Mouse (Mus musculus): ENCODE data around the gene Dach1. TPM values are rescaled to one million over a fixed set of nuclear protein-coding genes. Genes with fewer than 3 reads are reported as not detected.

Gene Dach1
- polyA plus RNA-seq, 1 experiment from 2014 or later: 16.5 TPM

GRCm38 (mm10) chr14:97982676-97983075, 186.9 kb downstream of the Dach1 start:
- no peaks in the 10 kb centered on the region for H3K27me3 ChIP-seq (ENCODE audit: control insufficient read depth, insufficient read depth, low read length)
- DNase-seq (ENCODE audit: low spot score): no peak
- no peak overlapping the region for H3K4me2 ChIP-seq (ENCODE audit: low read depth, severe bottlenecking)
- no peak overlapping the region for H3K4me3 ChIP-seq (ENCODE audit: low read depth, low read length)
- ATAC-seq (ENCODE audit: insufficient number of reproducible peaks, low FRiP score, low TSS enrichment, low read depth): no peak
- no peaks in the 10 kb centered on the region for H3K36me3 ChIP-seq (ENCODE audit: control insufficient read depth, insufficient read depth, low read length)
- H3K9ac ChIP-seq (ENCODE audit: low read length): no peak overlapping the region
- H3K27ac ChIP-seq (replicated peaks; ENCODE audit: low read depth, low read length): no peak overlapping the region
- WGBS: 36% methylated on average over 6 of the region's 6 CpGs
- no peaks in the 10 kb centered on the region for H3K9me3 ChIP-seq (ENCODE audit: control insufficient read depth, low read length)
- peaks cover 2% of the 10 kb centered on the region; the same call in 1 of the 2 replicates for H3K4me1 ChIP-seq (ENCODE audit: control insufficient read depth, insufficient read depth, low read length)

GRCm38 (mm10) chr14:97980879-97981278, 188.7 kb downstream of the Dach1 start:
- Histone ChIP-seq H3K9ac (ENCODE audit: low read length) (no peak overlapping the region), H3K9me3 (ENCODE audit: control insufficient read depth, low read length) (no peaks in the 10 kb centered on the region), H3K27ac (replicated peaks; ENCODE audit: low read depth, low read length) (no peak overlapping the region), H3K4me3 (ENCODE audit: low read depth, low read length) (no peak overlapping the region), H3K4me1 (ENCODE audit: control insufficient read depth, insufficient read depth, low read length) (peaks cover 2% of the 10 kb centered on the region; the same call in 1 of the 2 replicates), H3K27me3 (ENCODE audit: control insufficient read depth, insufficient read depth, low read length) (no peaks in the 10 kb centered on the region), H3K36me3 (ENCODE audit: control insufficient read depth, insufficient read depth, low read length) (no peaks in the 10 kb centered on the region), H3K4me2 (ENCODE audit: low read depth, severe bottlenecking) (no peak overlapping the region)
- ATAC-seq (ENCODE audit: insufficient number of reproducible peaks, low FRiP score, low TSS enrichment, low read depth) (no peak), DNase-seq (ENCODE audit: low spot score) (no peak)
- 8% methylated on average over 4 of the region's 4 CpGs for WGBS

GRCm38 (mm10) chr14:97976091-97976490, 193.5 kb downstream of the Dach1 start:
- Histone ChIP-seq H3K4me2 (ENCODE audit: low read depth, severe bottlenecking) (no peak overlapping the region), H3K4me1 (ENCODE audit: control insufficient read depth, insufficient read depth, low read length) (no peaks in the 10 kb centered on the region), H3K9me3 (ENCODE audit: control insufficient read depth, low read length) (no peaks in the 10 kb centered on the region), H3K9ac (ENCODE audit: low read length) (no peak overlapping the region), H3K36me3 (ENCODE audit: control insufficient read depth, insufficient read depth, low read length) (no peaks in the 10 kb centered on the region), H3K27me3 (ENCODE audit: control insufficient read depth, insufficient read depth, low read length) (no peaks in the 10 kb centered on the region), H3K4me3 (ENCODE audit: low read depth, low read length) (no peak overlapping the region), H3K27ac (replicated peaks; ENCODE audit: low read depth, low read length) (no peak overlapping the region)
- no peak for DNase-seq (ENCODE audit: low spot score)
- WGBS: 0% methylated on average over 1 of the region's 1 CpGs
- ATAC-seq (ENCODE audit: insufficient number of reproducible peaks, low FRiP score, low TSS enrichment, low read depth): no peak

- no peak overlapping the region for H3K4me3 ChIP-seq (ENCODE audit: low read depth, low read length)
- no peaks in the 10 kb centered on the region for H3K4me1 ChIP-seq (ENCODE audit: control insufficient read depth, insufficient read depth, low read length)
- H3K4me2 ChIP-seq (ENCODE audit: low read depth, severe bottlenecking): no peak overlapping the region
- DNase-seq (ENCODE audit: low spot score) (no peak), ATAC-seq (ENCODE audit: insufficient number of reproducible peaks, low FRiP score, low TSS enrichment, low read depth) (no peak)
- 48% methylated on average over 7 of the region's 7 CpGs for whole genome bisulfite sequencing
- H3K9me3 ChIP-seq (ENCODE audit: control insufficient read depth, low read length): no peaks in the 10 kb centered on the region
- H3K36me3 ChIP-seq (ENCODE audit: control insufficient read depth, insufficient read depth, low read length): no peaks in the 10 kb centered on the region
- H3K27me3 ChIP-seq (ENCODE audit: control insufficient read depth, insufficient read depth, low read length): no peaks in the 10 kb centered on the region
- H3K27ac ChIP-seq (replicated peaks; ENCODE audit: low read depth, low read length): no peak overlapping the region
- H3K9ac ChIP-seq (ENCODE audit: low read length): no peak overlapping the region
Measured at GRCm38 (mm10) chr14:97975447-97975846, 194.1 kb downstream of the Dach1 start.

GRCm38 (mm10) chr14:97964543-97965069, 205.0 kb downstream of the Dach1 start:
- H3K27ac ChIP-seq (replicated peaks; ENCODE audit: low read depth, low read length): no peak overlapping the region
- DNase-seq (ENCODE audit: low spot score) (no peak), ATAC-seq (ENCODE audit: insufficient number of reproducible peaks, low FRiP score, low TSS enrichment, low read depth) (no peak)
- H3K4me2 ChIP-seq (ENCODE audit: low read depth, severe bottlenecking): no peak overlapping the region
- H3K4me1 ChIP-seq (ENCODE audit: control insufficient read depth, insufficient read depth, low read length): peaks cover 8% of the 10 kb centered on the region
- H3K9me3 ChIP-seq (ENCODE audit: control insufficient read depth, low read length): no peaks in the 10 kb centered on the region
- H3K4me3 ChIP-seq (ENCODE audit: low read depth, low read length): no peak overlapping the region
- H3K36me3 ChIP-seq (ENCODE audit: control insufficient read depth, insufficient read depth, low read length): no peaks in the 10 kb centered on the region
- 70% methylated on average over 2 of the region's 2 CpGs for WGBS
- H3K27me3 ChIP-seq (ENCODE audit: control insufficient read depth, insufficient read depth, low read length): no peaks in the 10 kb centered on the region
- no peak overlapping the region for H3K9ac ChIP-seq (ENCODE audit: low read length)

GRCm38 (mm10) chr14:97963624-97964023, 205.9 kb downstream of the Dach1 start:
- Histone ChIP-seq H3K4me3 (ENCODE audit: low read depth, low read length) (no peak overlapping the region), H3K4me1 (ENCODE audit: control insufficient read depth, insufficient read depth, low read length) (peaks cover 8% of the 10 kb centered on the region), H3K27ac (replicated peaks; ENCODE audit: low read depth, low read length) (no peak overlapping the region), H3K36me3 (ENCODE audit: control insufficient read depth, insufficient read depth, low read length) (no peaks in the 10 kb centered on the region), H3K27me3 (ENCODE audit: control insufficient read depth, insufficient read depth, low read length) (no peaks in the 10 kb centered on the region), H3K9ac (ENCODE audit: low read length) (no peak overlapping the region), H3K4me2 (ENCODE audit: low read depth, severe bottlenecking) (no peak overlapping the region), H3K9me3 (ENCODE audit: control insufficient read depth, low read length) (no peaks in the 10 kb centered on the region)
- ATAC-seq (ENCODE audit: insufficient number of reproducible peaks, low FRiP score, low TSS enrichment, low read depth): no peak
- no peak for DNase-seq (ENCODE audit: low spot score)
- WGBS: 79% methylated on average over 6 of the region's 6 CpGs

GRCm38 (mm10) chr14:97956356-97956755, 213.2 kb downstream of the Dach1 start:
- H3K4me2 ChIP-seq (ENCODE audit: low read depth, severe bottlenecking): no peak overlapping the region
- DNase-seq (ENCODE audit: low spot score) (no peak), ATAC-seq (ENCODE audit: insufficient number of reproducible peaks, low FRiP score, low TSS enrichment, low read depth) (no peak)
- H3K27ac ChIP-seq (replicated peaks; ENCODE audit: low read depth, low read length): no peak overlapping the region
- no peaks in the 10 kb centered on the region for H3K9me3 ChIP-seq (ENCODE audit: control insufficient read depth, low read length)
- H3K4me1 ChIP-seq (ENCODE audit: control insufficient read depth, insufficient read depth, low read length): peaks cover 8% of the 10 kb centered on the region
- H3K27me3 ChIP-seq (ENCODE audit: control insufficient read depth, insufficient read depth, low read length): no peaks in the 10 kb centered on the region
- no peak overlapping the region for H3K4me3 ChIP-seq (ENCODE audit: low read depth, low read length)
- WGBS: 87% methylated on average over 1 of the region's 1 CpGs
- H3K9ac ChIP-seq (ENCODE audit: low read length): no peak overlapping the region
- no peaks in the 10 kb centered on the region for H3K36me3 ChIP-seq (ENCODE audit: control insufficient read depth, insufficient read depth, low read length)

GRCm38 (mm10) chr14:97945471-97945870, 224.1 kb downstream of the Dach1 start:
- DNase-seq (ENCODE audit: low spot score) (no peak), ATAC-seq (ENCODE audit: insufficient number of reproducible peaks, low FRiP score, low TSS enrichment, low read depth) (no peak)
- WGBS: 39% methylated on average over 2 of the region's 2 CpGs
- Histone ChIP-seq H3K36me3 (ENCODE audit: control insufficient read depth, insufficient read depth, low read length) (no peaks in the 10 kb centered on the region), H3K27ac (replicated peaks; ENCODE audit: low read depth, low read length) (no peak overlapping the region), H3K4me2 (ENCODE audit: low read depth, severe bottlenecking) (no peak overlapping the region), H3K27me3 (ENCODE audit: control insufficient read depth, insufficient read depth, low read length) (no peaks in the 10 kb centered on the region), H3K4me1 (ENCODE audit: control insufficient read depth, insufficient read depth, low read length) (no peaks in the 10 kb centered on the region), H3K9ac (ENCODE audit: low read length) (no peak overlapping the region), H3K4me3 (ENCODE audit: low read depth, low read length) (no peak overlapping the region), H3K9me3 (ENCODE audit: control insufficient read depth, low read length) (no peaks in the 10 kb centered on the region)

- no peak overlapping the region for H3K27ac ChIP-seq (replicated peaks; ENCODE audit: low read depth, low read length)
- ATAC-seq (ENCODE audit: insufficient number of reproducible peaks, low FRiP score, low TSS enrichment, low read depth): no peak
- H3K4me3 ChIP-seq (ENCODE audit: low read depth, low read length): no peak overlapping the region
- no peak for DNase-seq (ENCODE audit: low spot score)
- H3K9me3 ChIP-seq (ENCODE audit: control insufficient read depth, low read length): no peaks in the 10 kb centered on the region
- no peaks in the 10 kb centered on the region for H3K27me3 ChIP-seq (ENCODE audit: control insufficient read depth, insufficient read depth, low read length)
- WGBS: 50% methylated on average over 9 of the region's 9 CpGs
- H3K36me3 ChIP-seq (ENCODE audit: control insufficient read depth, insufficient read depth, low read length): no peaks in the 10 kb centered on the region
- no peak overlapping the region for H3K9ac ChIP-seq (ENCODE audit: low read length)
- H3K4me1 ChIP-seq (ENCODE audit: control insufficient read depth, insufficient read depth, low read length): no peaks in the 10 kb centered on the region
- no peak overlapping the region for H3K4me2 ChIP-seq (ENCODE audit: low read depth, severe bottlenecking)
Measured at GRCm38 (mm10) chr14:97944643-97945268, 224.8 kb downstream of the Dach1 start.
